Mouse (Mus musculus) ES-E14 (cell line): ENCODE data around the gene Plin2.

Source experiments
- CHD2 ChIP-seq: IDR thresholded peaks from 2 replicates; pipeline ENCODE4 v1.6.1; 2014; ENCODE audit warnings: mild to moderate bottlenecking, low read depth, low read length, inconsistent platforms
- MAFK ChIP-seq: IDR thresholded peaks from 2 replicates; pipeline ENCODE4 v1.6.1; 2014; ENCODE audit warnings: mild to moderate bottlenecking, low read depth, low read length, inconsistent platforms; ENCODE audit not compliant: insufficient read depth

- no peak for TF ChIP-seq CHD2
- TF ChIP-seq MAFK: no peak
Measured at GRCm38 (mm10) chr4:86631831-86632230, 38.0 kb downstream of the Plin2 start.
